Mouse (Mus musculus) neural tube, embryonic 13.5 days (tissue): ENCODE data around the gene Gab2. TPM values are rescaled to one million over a fixed set of nuclear protein-coding genes. Genes with fewer than 3 reads are reported as not detected.

Experiments
- ATAC-seq: fragments of 200-750 bp; cut with Nextera tagmentation; 2 replicates; pipeline ENCODE4 v1.8.0; 2017; ENCODE audit warnings: low read depth, mild to moderate bottlenecking, moderate TSS enrichment, moderate library complexity
- H3K27ac ChIP-seq: fragments of 300-500 bp; sonication (generic); replicated peaks from 2 replicates; pipeline ENCODE4 v1.5.1; 2015; ENCODE audit warnings: moderate library complexity, mild to moderate bottlenecking, inconsistent platforms
- H3K27me3 ChIP-seq: fragments of 300-500 bp; sonication (generic); 2 replicates; pipeline ENCODE4 v1.6.1; 2015; ENCODE audit warnings: mild to moderate bottlenecking, inconsistent platforms
- H3K36me3 ChIP-seq: fragments of 300-500 bp; sonication (generic); 2 replicates; pipeline ENCODE4 v1.6.1; 2015; ENCODE audit warnings: mild to moderate bottlenecking, inconsistent platforms
- H3K4me1 ChIP-seq: fragments of 300-500 bp; sonication (generic); replicated peaks from 2 replicates; pipeline ENCODE4 v1.6.1; 2015; ENCODE audit warnings: inconsistent platforms
- H3K4me2 ChIP-seq: fragments of 300-500 bp; sonication (generic); 2 replicates; pipeline ENCODE4 v1.6.1; 2015; ENCODE audit warnings: inconsistent platforms, mild to moderate bottlenecking, moderate library complexity
- H3K4me3 ChIP-seq: fragments of 300-500 bp; sonication (generic); 2 replicates; pipeline ENCODE4 v1.5.1; 2015; ENCODE audit warnings: mild to moderate bottlenecking, inconsistent platforms
- H3K9ac ChIP-seq: fragments of 300-500 bp; sonication (generic); 2 replicates; pipeline ENCODE4 v1.6.1; 2015; ENCODE audit warnings: moderate library complexity, mild to moderate bottlenecking, inconsistent platforms
- H3K9me3 ChIP-seq: fragments of 300-500 bp; sonication (generic); 2 replicates; pipeline ENCODE4 v1.6.1; 2016; ENCODE audit warnings: inconsistent platforms
- WGBS: fragments of 180-500 bp; shearing (Covaris S2); methylation state at CpG from one replicate; pipeline ENCODE4 v1.1.7; 2015; 5-methylcytosine and 5-hydroxymethylcytosine counted together
- polyA plus RNA-seq: library from polyadenylated mRNA; unstranded; fragments of >200 nt; fragmentation: Nextera tagmentation; extraction: Ambion mirVana; gene quantifications from 2 replicates; pipeline ENCODE4 v1.2.1, GENCODE M21; 2015

The Gab2 gene
- polyA plus RNA-seq, 1 experiment from 2014 or later = 15.0 TPM

DNA sequence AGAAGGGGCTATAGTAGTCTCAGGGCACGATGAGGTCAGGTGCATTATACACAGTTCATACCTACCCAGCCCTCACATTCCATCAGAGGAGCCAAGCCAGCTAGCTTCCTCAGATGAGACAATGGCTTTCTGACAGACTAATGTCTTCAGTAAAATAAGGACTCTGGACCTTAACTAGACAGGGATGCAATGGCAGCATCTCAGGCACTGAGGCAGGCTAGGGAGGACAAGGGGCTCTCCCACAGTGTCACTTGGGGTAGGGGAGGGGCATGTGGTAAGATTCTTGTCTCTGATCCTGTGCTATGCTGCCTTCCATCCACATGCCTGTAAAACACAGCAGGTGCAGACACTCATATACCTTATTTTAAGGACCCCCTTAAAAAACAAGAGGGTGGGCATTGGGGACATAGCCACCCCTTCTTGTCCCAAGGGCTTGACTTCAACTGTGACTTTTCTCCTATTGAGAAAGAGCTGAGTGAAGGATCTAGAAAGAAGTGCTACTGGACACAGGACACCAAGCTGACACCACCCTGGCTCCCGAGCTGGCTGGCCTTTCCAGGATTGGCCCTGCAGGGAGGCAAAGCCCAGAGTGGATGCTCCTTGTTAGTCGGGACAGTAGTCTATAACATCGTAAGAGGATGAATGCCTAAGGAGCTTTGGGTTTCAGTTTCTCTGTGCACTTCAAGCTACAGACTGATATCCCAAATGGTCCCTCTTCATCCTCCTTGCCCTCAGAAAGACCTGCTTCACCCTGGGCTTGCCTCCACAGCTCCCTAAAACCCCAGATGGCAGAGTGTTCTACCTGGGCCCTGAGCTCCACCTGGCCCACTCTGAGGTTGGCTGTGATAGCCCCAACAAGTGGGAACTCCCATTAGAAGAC lies 228.3 kb downstream of the Gab2 start:
- Histone ChIP-seq H3K9me3 (no peaks in the 10 kb centered on the region), H3K27ac (no peak overlapping the region), H3K36me3 (peaks cover 91% of the 10 kb centered on the region), H3K27me3 (no peaks in the 10 kb centered on the region), H3K4me3 (no peak overlapping the region), H3K9ac (no peak overlapping the region), H3K4me2 (no peak overlapping the region), H3K4me1 (no peaks in the 10 kb centered on the region)
- 88% methylated on average over 4 of the region's 4 CpGs for WGBS
- ATAC-seq = no peak

DNA sequence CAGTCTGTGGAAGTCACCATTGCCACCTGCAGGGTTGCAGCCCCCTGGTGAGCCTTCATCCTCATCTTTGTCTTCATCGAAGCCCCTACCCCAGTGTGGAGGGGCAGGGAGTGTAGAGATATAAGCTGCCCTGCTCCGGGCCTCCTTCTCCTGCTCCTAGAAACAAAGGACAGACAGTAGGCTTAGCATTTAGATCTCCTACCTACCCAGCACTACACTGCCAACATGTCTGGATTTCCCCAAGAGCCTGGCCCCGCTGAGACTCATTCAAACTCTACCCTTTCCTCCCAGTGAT lies 228.9 kb downstream of the Gab2 start:
- 93% methylated on average over 3 of the region's 3 CpGs for WGBS

DNA sequence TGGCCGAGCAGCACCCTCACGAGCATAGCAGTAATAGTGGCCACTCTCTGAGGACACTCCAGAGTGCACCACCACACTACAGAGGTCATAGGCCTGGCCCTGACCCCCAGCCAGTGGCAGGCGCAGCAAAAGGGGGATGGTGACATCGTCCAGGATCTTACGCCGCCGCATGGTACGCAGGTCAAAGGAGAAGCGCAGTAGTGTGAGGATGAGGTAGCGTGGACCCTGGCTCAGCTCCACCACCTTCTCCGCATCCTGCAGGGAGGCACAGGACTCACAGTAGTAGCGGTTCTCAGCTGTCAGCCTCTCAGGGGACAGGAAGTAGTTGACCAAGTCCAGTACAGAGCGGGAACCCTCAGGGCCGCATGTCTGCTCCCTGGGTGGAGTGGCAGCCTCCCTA lies 230.2 kb downstream of the Gab2 start:
- no peaks in the 10 kb centered on the region for H3K4me1 ChIP-seq
- no peak overlapping the region for H3K4me2 ChIP-seq
- no peaks in the 10 kb centered on the region for H3K9me3 ChIP-seq
- peaks cover 79% of the 10 kb centered on the region for H3K36me3 ChIP-seq
- H3K27me3 ChIP-seq = no peaks in the 10 kb centered on the region
- no peak for ATAC-seq
- H3K27ac ChIP-seq = no peak overlapping the region
- no peak overlapping the region for H3K4me3 ChIP-seq
- WGBS = 93% methylated on average over 14 of the region's 14 CpGs
- H3K9ac ChIP-seq = no peak overlapping the region

More for the DNA sequence above, 228.9 kb downstream of the Gab2 start:
- no peaks in the 10 kb centered on the region for H3K4me1 ChIP-seq
- H3K27ac ChIP-seq = no peak overlapping the region
- H3K36me3 ChIP-seq = peaks cover 90% of the 10 kb centered on the region
- no peak overlapping the region for H3K4me3 ChIP-seq
- no peak overlapping the region for H3K4me2 ChIP-seq
- ATAC-seq = no peak
- no peak overlapping the region for H3K9ac ChIP-seq
- no peaks in the 10 kb centered on the region for H3K27me3 ChIP-seq
- H3K9me3 ChIP-seq = no peaks in the 10 kb centered on the region

DNA sequence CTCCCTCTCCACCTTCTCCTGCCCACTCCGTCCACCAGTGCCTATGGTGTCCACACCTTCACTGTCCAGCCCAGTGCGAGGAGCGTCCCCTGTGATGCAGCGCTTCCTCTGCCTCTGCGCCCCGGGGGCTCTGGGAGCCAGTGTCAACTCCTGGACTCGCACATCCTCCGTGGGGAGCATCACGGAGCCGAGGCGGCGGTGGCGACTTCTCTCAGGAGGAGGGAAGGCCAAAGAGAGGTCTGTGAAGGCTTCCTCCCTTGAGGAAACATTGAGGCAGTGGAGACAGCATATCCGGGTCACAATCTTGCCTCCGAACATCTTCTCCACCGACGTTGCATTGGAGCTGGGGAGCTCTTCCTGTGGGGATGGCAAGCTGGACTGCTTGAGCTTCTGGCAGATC lies 230.8 kb downstream of the Gab2 start:
- H3K27ac ChIP-seq = no peak overlapping the region
- peaks cover 74% of the 10 kb centered on the region for H3K36me3 ChIP-seq
- 94% methylated on average over 17 of the region's 17 CpGs for WGBS
- no peak overlapping the region for H3K4me3 ChIP-seq
- no peak overlapping the region for H3K4me2 ChIP-seq
- H3K4me1 ChIP-seq = no peaks in the 10 kb centered on the region
- ATAC-seq = no peak
- no peaks in the 10 kb centered on the region for H3K27me3 ChIP-seq
- no peak overlapping the region for H3K9ac ChIP-seq
- no peaks in the 10 kb centered on the region for H3K9me3 ChIP-seq

DNA sequence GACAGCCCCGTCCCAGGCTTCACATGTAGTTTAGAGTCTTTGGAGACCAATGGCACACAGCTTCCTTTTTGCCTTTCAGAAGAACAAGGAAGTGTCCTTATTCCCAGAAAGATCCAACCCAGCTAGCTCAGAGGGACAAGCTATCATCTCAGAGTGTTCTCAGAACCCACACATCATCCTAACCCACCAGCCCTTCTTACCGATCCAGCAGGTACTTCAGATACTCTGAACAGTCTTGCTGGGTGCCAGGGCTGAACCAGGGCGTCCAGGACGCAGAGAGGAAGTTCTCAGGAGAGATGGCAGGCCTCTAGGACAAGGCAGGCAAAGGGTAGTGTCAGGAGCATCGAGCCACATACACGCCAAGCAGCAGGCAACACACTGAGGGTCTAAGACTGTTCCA lies 231.5 kb downstream of the Gab2 start:
- no peaks in the 10 kb centered on the region for H3K27me3 ChIP-seq
- no peak overlapping the region for H3K9ac ChIP-seq
- H3K4me3 ChIP-seq = no peak overlapping the region
- no peak overlapping the region for H3K4me2 ChIP-seq
- no peak for ATAC-seq
- H3K4me1 ChIP-seq = no peaks in the 10 kb centered on the region
- 94% methylated on average over 6 of the region's 6 CpGs for WGBS
- peaks cover 68% of the 10 kb centered on the region for H3K36me3 ChIP-seq
- no peaks in the 10 kb centered on the region for H3K9me3 ChIP-seq
- H3K27ac ChIP-seq = no peak overlapping the region

DNA sequence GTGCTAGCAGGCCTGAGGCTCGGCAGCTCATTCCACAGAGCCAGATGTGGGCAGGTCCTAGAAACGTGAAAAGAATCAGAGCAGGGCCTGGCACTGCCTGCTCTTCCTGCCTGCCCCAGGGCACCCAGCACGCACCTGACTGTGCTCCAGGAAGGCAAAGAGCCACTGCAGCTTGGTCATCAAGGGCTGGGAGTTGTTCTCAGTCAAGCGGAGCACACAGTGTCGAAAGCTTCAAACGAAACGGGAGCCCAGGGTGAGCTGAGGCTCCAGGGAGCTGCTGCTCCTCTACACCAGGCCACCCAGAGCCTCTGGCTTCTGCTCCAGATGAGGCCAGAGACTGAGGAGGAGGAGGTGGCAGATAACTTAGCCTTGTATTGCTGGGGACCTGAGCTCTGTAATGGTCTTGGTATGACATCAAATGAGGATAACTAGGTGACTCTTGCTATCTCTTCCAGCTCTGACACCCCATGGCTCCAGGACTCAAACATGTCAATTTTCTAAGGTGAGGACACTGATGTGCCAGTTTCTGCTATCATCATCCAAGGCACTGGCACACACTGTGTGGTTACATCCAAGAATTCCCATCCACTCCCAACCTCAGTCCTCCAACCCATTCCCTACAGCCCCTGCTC lies 232.1 kb downstream of the Gab2 start:
- no peaks in the 10 kb centered on the region for H3K4me1 ChIP-seq
- H3K9ac ChIP-seq = no peak overlapping the region
- H3K9me3 ChIP-seq = no peaks in the 10 kb centered on the region
- 85% methylated on average over 7 of the region's 7 CpGs for WGBS
- H3K4me2 ChIP-seq = no peak overlapping the region
- no peaks in the 10 kb centered on the region for H3K27me3 ChIP-seq
- H3K36me3 ChIP-seq = peaks cover 67% of the 10 kb centered on the region
- no peak overlapping the region for H3K27ac ChIP-seq
- H3K4me3 ChIP-seq = no peak overlapping the region
- ATAC-seq = no peak

DNA sequence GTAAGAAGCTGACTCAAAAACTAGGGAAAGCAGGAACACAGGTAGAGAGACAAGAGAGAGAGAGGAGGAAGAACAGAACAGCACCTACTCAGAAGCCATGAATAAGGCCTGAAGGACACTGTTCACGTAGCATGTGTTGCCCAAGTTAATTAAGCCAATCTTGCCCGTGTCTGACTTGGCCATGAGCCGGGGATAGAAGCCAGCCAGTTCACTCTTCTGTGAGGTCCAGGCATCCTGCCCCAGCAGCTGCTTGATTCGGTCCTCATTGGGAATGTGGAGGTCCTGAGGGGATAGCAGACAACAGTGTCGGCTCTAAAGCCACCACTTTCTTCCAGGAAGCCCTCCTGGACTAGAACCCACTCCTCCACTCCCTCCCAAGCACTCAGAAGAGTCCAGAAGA lies 233.3 kb downstream of the Gab2 start:
- no peak overlapping the region for H3K27ac ChIP-seq
- no peaks in the 10 kb centered on the region for H3K27me3 ChIP-seq
- H3K4me3 ChIP-seq = no peak overlapping the region
- ATAC-seq = no peak
- H3K4me1 ChIP-seq = no peaks in the 10 kb centered on the region
- no peak overlapping the region for H3K9ac ChIP-seq
- H3K4me2 ChIP-seq = no peak overlapping the region
- H3K36me3 ChIP-seq = peaks cover 66% of the 10 kb centered on the region
- H3K9me3 ChIP-seq = no peaks in the 10 kb centered on the region
- 87% methylated on average over 5 of the region's 5 CpGs for WGBS

DNA sequence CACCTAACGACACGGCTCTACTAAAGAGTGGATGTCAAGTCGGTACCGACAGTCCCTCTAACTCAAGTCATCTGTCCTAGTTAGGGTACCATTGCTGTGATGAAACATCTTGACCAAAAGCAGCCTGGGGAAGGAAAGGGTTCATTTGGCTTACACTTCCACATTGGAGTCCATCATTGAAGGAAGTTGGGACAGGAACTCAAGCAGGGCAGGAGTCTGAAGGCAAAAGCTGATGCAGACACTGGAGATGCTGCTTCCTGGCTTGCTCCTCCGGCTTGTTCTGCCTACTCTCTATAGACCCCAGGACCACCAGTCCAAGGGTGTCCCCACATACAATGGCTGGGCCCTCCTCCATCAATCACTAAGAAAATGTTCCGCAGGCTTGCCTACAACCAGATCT lies 234.3 kb downstream of the Gab2 start:
- H3K4me1 ChIP-seq = no peaks in the 10 kb centered on the region
- WGBS = 86% methylated on average over 6 of the region's 6 CpGs

DNA sequence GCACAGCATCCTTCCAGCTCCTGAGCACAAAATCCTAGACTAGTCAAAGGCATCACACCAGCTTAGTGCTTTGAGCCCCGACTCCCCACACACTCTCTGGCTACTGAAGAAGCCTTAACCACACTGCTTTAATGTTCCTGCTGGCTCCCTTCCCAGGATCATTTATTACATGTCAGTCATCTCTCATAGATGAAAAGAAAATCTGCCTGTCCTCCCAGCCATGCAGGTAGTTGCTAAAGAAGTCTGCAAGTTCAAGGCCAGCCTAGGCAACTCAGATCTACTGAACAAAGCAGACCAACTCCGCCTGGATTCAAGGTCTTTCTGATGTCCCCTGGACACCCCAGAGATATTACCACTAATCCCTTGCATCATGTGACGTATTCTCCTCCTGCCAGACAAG lies 236.3 kb downstream of the Gab2 start:
- H3K4me2 ChIP-seq = no peak overlapping the region
- no peak for ATAC-seq
- no peak overlapping the region for H3K9ac ChIP-seq
- WGBS = 89% methylated on average over 3 of the region's 3 CpGs
- no peaks in the 10 kb centered on the region for H3K9me3 ChIP-seq
- no peaks in the 10 kb centered on the region for H3K4me1 ChIP-seq
- H3K36me3 ChIP-seq = peaks cover 56% of the 10 kb centered on the region
- no peak overlapping the region for H3K4me3 ChIP-seq
- no peaks in the 10 kb centered on the region for H3K27me3 ChIP-seq
- H3K27ac ChIP-seq = no peak overlapping the region

More for the DNA sequence above, 234.3 kb downstream of the Gab2 start:
- Histone ChIP-seq H3K27ac (no peak overlapping the region), H3K9ac (no peak overlapping the region), H3K4me3 (no peak overlapping the region), H3K27me3 (no peaks in the 10 kb centered on the region), H3K36me3 (peaks cover 62% of the 10 kb centered on the region), H3K4me2 (no peak overlapping the region), H3K9me3 (no peaks in the 10 kb centered on the region)
- no peak for ATAC-seq

DNA sequence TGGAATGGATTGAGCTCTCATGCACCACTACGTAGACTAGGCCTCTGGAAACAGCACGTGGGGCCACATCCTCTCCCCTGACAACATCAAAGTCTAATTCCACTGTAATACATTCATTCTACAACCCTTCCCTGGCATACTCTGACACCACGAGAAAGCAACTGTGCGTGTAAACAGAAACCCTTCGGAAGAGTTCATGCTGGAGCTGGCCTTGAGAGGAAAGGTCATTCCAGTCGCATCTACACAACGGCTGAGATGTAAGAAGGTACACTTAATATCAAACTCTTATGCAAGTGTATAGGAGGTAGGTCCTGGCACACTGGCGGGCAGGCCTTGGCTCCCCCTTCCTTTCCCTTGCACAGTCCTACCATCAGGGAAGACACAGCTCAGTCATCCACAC lies 243.0 kb downstream of the Gab2 start:
- no peak for ATAC-seq
- peaks cover 30% of the 10 kb centered on the region for H3K36me3 ChIP-seq
- peaks cover 37% of the 10 kb centered on the region for H3K27me3 ChIP-seq
- peaks cover 15% of the 10 kb centered on the region for H3K4me1 ChIP-seq
- no peak overlapping the region for H3K9ac ChIP-seq
- H3K4me3 ChIP-seq = no peak overlapping the region
- no peaks in the 10 kb centered on the region for H3K9me3 ChIP-seq
- H3K4me2 ChIP-seq = no peak overlapping the region
- no peak overlapping the region for H3K27ac ChIP-seq
- WGBS = 91% methylated on average over 8 of the region's 8 CpGs

DNA sequence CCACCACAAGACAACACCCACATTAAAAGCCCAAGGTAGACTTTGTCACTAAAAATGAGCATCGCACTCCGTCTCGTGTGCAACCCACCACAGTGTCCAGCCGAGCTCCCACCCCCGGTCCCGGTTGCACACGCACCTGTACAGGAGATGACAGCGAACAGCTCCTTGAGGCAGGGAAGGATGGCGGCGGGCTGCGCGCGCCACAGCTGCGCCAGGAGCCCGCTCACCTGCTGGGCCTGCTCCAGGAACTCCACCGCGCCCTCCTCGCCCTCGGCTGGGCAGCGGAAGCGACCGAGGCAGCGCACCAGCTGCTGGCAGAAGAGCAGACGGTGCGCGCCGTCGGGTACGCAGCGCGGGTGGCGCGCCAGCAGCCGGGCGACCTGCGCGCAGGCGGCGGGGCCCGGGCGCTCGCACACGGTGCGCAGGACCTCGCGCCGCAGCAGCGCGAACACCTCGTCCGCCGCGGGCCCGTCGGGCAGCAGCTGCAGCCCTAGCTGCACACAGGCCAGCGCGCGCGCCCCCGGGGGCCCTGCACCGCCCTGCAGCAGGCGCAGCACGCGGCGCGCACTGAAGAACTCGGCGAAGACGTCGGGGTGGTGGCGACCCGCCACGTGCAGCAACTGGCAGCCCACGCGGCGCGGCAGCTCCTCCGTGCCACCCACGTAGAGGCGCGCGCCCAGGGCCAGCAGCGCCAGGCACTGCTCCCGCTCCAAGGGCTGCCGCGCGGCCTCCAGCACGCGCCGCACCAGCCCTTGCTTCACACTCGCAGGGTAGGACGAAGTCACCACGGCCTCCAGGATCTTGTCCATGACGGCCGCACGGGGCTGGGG lies 244.0 kb downstream of the Gab2 start:
- no peak overlapping the region for H3K9ac ChIP-seq
- peaks cover 22% of the 10 kb centered on the region; the same call in 1 of the 2 replicates for H3K36me3 ChIP-seq
- H3K9me3 ChIP-seq = no peaks in the 10 kb centered on the region
- peaks cover 23% of the 10 kb centered on the region for H3K4me1 ChIP-seq
- peak; percentile 45 for ATAC-seq
- H3K4me2 ChIP-seq = peak overlapping the region; percentile 53
- no peak overlapping the region for H3K27ac ChIP-seq
- 13% methylated on average over 79 of the region's 96 CpGs for WGBS
- peaks cover 37% of the 10 kb centered on the region for H3K27me3 ChIP-seq
- peak overlapping the region; percentile 33 for H3K4me3 ChIP-seq

DNA sequence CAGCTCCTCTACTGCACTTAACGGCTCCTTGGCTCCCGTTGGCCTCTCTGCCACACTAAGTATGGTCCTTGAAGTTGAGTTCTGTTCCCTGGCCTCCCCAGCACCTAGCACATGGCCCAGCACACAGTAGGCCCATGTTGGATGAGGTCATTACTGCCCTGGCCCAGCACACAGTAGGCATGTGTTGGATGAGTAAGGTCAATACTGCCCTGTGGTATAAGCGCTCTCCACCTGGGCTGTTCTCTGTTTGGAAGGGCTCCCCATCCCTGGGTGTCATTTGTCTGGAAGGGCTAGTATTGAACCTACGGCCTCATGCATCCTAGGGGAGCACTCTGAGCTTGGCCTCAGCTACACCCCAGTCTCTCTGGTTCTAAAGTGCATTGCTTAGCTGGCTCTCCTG lies 246.0 kb downstream of the Gab2 start:
- H3K36me3 ChIP-seq = 0 out of 2 replicates have a peak, but pooled peaks cover 8% of the 10 kb centered on the region
- H3K4me1 ChIP-seq = peaks cover 35% of the 10 kb centered on the region
- H3K27ac ChIP-seq = no peak overlapping the region
- 92% methylated on average over 4 of the region's 4 CpGs for WGBS
- H3K4me3 ChIP-seq = no peak overlapping the region
- no peak for ATAC-seq
- no peak overlapping the region for H3K9ac ChIP-seq
- peaks cover 37% of the 10 kb centered on the region for H3K27me3 ChIP-seq
- H3K4me2 ChIP-seq = no peak overlapping the region
- H3K9me3 ChIP-seq = no peaks in the 10 kb centered on the region
